Mouse (Mus musculus) urinary bladder, adult 18-20 months (tissue): ENCODE data around the gene Kcnd2.

ENCODE experiments used
- DNase-seq, 2 experiments: peaks; one replicate each; pipeline ENCODE4 v3.0.0; 2022; ENCODE audit warnings: low spot score in 2 of 2, mixed read lengths in 2 of 2

Gene Kcnd2

DNA sequence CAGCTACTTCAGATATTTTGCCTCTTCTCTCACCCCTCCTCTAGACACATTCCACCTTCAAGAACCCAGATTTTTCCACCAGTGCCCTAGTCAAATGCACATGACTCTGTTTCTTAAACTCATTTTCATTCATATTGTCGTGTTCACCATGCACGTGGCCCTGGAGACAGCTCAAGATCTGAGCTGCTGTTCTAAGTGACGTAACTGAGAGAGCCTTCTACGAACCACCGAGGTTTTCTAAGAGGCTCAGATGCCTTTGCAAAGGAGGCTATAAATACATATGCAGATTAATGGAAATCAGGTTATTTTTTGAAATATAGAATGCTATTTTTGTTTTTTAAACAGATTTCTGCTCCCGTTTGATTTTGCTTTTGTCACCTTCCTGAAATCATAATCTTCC is 202.9 kb downstream of the Kcnd2 start:
- DNase-seq: no peak

DNA sequence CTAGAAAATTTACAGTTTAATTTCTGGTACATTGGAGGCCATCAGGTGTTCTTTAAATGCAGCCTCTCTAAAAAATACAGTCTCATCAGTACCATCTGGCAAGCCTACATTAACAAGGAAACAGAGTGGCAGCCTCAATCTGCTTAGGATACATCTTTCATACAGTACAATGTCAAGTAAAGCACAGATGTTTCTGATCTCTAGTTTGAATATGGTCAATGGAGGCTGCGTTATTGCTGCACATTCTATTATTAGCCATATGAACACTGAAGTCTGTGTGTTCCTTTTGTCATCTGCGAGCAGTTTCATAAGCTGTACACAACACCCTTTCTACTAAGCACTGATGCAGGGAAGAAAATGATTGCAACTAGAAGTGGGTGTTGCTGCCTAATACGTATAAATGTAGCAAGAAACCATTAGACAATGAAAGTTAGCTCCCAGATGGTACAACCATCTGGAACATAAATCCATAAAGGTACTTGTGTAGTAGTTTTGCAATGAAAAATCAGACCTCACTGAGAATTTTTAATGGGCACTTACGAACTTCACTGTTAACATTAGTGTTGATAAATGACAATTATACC is 209.0 kb downstream of the Kcnd2 start:
- no peak for DNase-seq

DNA sequence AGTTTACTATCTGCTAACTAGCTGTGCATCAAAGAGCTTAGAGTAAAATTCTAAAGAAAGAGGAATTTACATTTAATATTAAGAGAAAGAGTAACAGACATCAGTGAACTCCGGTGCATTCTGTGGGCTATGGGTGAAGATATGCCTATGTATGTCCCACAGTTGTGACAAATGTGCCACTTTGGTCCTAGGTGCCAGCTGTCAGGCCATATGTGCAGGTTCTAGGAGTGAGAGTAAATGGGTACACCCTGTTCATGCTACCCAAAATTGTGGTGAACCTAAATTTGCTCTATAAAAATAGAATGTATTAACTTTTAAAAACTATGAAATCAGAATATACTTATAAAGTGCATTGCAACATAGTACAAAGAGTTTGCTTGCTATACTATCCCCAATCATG is 215.8 kb downstream of the Kcnd2 start:
- no peak for DNase-seq

DNA sequence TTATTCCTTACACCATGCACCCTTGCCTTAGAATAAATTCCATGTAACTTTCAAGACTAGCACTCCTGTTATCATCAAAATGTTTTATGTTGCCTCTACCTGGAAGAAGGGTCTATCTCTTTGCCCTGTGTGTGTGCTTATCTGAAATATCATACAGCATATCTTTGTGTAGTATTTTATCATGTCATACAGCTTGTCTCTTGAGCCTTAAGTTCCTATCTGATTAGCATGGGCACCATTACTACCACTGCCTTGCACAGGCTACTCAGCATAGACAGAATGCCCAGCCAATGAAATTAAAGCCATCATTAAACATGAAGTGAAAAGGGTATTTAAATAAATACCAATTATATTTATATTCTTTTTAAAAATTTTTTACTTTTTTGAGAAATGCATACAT is 249.4 kb downstream of the Kcnd2 start:
- DNase-seq: no peak

DNA sequence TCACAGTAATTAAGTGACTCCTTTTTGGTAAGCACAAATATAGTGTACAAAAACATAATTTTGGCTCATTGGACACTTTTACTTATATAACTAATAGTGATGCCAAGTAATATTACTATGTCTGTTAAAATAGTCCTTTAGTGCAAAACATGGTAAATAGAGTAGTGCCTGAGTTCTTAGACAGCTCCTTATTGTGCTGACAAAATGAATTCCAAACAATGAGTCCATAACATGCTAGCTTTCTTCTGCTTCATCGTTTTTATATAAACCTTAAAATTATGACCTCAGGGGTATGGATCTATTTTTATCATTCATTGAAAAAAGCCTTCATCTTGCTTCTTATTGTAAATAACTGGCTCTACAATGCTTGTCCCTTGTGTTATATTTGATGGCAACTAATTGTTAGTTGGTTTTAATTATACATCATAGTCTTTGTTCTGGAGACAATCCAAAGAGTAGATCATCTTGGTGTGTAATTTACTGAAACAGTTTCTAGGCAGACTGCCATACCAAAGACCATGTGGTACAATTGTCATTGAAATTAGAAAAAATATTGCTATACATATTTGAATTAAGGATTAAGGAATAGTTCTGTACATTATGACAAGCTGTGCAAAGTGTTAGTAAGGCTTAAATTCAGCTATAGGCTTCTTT is 256.7 kb downstream of the Kcnd2 start:
- DNase-seq: no peak

DNA sequence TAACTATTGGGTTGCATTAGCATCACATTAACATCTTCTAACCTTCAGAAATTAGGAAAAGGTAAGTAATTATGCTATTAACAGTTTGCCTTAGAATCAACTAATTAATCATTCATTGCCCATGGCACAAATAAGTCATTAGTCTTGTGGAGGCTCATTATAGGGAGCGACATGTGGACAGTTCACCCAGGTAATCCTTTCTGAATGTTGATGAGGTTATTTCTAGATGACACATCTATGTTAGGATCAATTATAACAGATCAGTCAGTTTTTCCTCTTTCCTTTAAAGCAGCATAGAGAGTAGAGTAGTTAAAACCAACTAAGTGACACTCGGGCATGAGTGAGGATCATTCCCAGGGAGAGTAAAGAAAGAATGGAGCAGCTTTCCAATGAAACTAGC is 267.4 kb downstream of the Kcnd2 start:
- DNase-seq: no peak

DNA sequence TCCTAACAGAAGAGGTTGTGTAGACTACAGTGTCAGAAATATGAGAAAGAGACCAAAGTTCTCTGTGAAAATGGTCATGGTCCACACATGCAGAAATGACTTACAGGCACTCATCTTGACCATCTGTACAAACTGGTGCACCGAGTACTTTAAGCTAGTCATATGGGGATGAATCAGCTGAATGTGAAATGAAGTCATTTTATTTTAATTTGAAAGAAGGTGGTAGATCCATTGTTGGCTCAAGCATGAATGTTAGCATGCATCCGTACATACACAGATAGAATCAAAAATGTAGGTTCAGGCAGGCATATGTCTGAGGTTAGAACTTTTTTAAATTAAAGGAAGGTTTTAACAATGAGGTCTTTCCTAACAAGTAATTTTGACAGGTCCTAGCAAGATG is 273.2 kb downstream of the Kcnd2 start:
- no peak for DNase-seq

DNA sequence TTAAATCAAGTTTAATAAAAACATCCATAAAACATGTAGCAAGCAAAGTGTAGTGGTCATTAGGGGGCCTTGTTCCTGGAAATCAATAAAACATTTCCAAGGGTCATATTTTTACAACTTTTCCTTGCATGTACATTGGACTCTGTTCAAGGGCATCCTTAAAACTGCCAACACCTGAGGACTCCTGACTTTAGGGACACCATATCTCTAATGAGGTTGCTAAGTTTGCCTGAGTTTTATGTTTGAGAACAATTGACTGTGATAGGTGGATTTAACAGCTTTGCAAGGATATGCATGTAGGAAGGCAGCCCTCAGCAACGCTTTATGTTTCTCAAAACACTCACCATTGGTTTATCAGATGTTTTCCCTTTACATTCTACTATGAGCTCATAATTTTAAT is 287.6 kb downstream of the Kcnd2 start:
- no peak for DNase-seq

DNA sequence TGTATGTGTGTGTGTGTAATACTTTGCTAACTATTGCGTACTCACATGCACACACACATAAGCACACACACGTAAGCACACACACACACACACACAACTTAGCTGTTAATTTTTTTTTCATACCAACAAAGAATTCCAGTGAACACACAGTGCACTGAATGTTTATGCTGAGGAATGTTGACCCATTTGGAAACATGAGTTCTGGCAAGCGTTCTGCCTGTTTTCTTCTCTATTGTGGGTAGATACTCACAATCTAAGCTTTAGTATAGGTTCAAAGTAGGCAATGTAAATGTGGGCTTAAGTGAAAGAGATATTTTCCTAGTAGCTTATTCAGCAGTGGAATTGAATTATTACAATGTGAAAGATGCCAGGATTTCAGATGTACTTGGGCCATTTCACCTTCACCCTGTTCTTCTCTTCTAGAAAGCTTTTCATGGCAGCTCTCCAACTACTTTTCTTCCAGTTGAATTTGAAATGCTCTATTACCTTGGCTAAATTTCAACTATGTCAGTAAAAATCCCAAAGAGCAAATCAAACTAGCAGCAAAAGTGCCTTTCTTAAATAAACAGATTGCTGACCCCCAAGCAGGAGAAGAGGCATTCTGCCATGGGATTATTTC is 295.4 kb downstream of the Kcnd2 start:
- no peak for DNase-seq

DNA sequence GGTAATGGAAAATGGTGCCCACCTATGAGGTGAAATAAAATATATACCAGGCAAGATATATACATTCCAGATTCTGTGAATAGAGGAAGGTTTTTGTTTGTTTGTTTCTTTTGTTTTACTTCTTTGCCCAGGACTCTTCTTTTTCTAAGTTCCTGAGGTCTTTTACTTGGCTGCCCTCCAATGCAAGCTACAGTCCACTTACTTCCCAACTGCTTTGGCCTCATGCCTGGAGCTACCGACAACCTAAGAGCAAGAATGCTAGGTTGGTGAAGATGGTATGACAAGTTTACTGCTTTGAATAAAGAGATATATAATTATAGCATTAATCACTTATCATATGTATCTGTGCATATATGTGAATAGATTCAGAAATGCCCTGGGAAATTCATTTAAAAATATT is 305.0 kb downstream of the Kcnd2 start:
- DNase-seq: no peak

DNA sequence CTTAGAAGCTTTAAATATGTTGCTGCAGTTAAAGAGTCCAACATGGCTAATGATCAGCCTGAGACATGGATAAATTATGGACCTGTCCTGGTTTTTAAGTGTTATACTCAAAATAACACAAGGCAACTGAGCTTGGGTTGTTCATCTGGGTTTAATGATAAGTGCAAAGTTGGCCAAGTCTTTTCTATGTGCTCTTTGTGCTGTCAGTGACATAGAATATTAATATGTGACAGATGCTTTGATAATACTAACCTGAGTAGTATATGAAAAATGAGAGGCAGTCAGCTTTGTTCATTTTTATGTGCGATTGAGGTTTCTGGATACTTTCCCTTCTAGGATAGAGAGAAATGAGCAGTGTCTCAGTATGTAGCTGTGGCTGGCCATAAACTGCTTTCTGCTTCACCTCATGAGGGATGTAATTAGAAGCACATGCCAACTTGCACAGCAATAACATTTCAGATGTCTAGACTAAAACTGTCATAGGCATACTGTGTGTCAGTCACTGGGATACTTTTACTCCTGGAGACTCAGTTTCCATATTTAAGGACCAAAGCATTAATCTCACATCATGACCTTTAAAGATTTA is 312.3 kb downstream of the Kcnd2 start:
- DNase-seq: no peak

DNA sequence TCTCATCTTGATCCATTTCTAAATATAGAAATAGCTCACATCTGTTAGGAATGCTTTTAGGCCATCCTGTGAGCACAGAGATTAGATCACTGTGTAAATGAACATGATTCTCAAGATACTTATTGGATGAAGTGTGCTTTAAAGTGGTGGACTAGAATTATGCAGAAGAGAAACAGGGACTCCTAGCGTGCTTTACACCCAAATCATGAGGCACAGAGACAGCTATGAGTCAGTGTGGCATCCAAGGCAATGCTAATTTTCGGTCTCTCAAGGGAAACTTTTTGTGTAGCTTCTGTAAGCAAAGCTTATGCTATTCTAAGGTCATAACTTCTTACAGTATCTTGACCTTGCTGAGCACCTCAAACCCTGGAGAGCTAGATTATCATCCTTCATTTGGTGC is 318.7 kb downstream of the Kcnd2 start:
- DNase-seq: no peak

DNA sequence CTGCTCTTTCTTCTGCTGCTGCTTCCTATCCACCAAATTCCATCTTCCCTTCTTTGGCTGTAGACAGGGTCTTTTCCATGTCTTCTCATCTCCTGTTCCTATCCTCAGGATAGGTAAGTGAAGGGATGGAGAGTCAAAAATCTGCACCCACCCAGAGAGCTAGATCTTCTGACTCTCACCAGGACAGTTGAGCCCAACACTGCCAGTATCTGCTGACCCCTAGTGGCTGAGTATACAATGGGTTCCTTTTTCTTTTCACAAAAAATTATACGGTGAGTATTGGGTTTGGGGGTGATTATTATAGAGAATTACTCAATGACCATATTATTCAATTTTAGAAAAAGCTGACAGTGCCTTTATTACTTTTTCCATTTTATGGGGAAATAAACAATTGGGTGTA is 319.5 kb downstream of the Kcnd2 start:
- no peak for DNase-seq

DNA sequence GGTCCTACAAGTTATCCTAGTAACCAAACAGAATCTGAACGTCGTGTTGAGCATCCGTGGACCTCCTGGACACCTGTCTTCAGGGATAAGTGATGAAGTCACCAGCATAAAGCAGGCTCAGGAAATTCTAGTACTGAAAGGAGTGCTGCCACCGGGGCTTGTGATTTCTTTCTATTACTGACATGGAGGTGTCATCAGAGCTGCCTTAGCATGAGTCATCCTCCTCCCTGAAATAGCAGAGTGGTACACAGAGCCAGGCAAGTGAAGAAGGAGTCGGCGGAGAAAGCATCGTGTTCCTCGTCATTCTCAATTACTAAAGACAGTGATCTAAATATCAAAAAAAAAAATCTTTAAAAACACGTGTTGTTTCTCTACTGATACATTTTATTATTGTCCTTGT is 336.2 kb downstream of the Kcnd2 start:
- DNase-seq: no peak

DNA sequence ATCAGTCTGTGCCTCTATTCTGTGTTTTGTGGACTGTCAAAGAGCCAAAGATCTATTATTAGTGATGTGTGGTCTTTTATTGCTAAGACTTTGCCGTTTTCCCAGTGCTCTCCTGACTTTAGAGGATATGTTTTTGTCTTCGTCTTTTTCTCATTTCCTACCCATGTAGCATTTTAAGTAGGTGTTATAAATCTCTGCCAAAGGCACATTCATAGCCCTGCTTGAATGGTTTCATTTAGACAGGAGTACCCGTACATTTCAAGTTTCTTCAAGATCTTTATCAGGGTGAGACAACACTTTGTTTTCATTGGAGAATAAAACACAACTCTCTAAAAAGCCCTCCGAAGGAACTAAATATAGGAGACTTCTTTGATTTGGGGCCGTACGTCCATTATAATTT is 355.7 kb downstream of the Kcnd2 start:
- no peak for DNase-seq

DNA sequence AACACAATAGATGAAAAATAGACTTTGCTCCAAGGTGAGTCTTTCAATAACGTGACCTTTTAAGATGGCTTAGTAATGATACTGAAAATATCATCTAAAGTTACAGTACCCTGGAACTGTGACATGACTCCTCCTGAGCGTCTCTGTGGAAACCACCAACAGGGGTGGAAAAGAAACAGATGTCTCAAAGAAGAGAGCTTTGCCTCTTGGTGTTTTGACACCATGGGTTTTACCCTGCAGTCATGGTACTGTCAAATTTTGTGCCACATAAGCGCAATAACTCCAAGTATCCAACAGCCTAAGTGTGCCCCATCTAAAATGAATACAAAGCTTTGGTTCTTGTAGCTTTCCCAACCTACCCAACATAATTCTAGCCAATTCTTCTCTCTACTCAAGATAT is 374.9 kb downstream of the Kcnd2 start:
- DNase-seq: no peak

DNA sequence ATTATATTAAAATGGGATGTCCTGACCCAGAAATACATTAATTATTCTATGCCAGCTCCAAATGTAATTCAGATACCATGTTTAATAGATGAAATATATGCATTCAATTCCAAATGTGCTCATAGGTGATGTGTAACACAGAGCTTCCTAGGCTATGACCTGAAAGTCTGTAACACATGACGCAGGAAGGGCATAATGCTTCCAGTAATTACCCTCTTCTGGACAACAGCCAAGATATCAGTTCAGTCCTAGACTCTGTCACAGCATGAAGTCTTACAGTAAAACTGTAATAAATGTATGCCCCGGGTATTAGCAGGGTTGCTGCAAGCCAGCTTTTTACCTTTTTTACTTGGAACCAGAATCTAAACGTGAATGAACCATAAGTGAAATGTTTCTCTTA is 382.1 kb downstream of the Kcnd2 start:
- DNase-seq: no peak

DNA sequence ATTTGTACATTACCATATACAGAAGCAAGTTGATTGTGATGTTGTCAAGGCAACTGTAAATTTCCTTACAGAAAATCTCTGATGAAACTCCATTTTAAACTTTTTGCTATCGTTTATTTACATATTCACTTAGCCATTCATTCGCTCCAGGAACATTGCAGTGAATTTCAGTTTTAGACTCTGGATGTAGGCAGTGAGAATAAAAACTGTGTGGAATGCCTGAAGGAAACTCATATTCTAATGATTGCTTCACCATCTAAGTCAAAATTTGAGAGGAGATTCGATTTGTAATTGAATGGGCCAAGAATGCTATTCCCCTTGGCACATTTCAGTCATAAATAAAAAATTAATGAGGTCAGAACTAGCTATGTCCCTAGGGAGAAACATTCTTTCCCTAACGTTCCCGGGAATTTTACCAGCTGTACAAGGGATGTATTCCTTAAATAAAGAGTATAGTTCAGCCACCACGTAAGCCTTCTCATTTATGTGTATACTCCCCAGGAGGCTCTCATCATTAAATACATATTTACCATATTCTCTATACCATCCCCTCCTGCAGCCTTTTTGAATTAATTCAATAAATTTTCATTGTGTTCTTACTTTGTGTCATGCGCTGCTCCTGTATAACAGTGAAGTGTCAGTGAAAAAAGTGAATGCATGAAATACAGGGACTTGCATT is 394.2 kb downstream of the Kcnd2 start:
- no peak for DNase-seq

DNA sequence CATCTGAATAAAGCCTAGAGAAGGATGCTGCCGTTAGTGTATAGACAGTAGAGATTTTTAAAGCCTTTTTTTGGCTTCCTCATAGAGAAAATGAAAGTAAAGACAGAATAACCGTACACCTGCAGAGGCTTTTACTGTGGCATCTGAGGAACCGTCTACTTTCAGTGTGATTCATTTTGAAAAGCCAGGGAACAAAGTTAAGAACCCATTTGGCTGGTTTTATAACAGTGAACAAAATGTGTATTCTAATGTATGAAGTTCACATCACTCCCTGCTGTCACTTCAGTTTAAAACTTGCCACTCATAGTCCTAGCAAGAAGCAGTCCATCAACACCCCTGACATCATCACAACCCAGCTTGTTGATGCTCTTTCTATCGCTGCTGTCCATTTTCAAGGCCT is 414.7 kb downstream of the Kcnd2 start:
- no peak for DNase-seq

DNA sequence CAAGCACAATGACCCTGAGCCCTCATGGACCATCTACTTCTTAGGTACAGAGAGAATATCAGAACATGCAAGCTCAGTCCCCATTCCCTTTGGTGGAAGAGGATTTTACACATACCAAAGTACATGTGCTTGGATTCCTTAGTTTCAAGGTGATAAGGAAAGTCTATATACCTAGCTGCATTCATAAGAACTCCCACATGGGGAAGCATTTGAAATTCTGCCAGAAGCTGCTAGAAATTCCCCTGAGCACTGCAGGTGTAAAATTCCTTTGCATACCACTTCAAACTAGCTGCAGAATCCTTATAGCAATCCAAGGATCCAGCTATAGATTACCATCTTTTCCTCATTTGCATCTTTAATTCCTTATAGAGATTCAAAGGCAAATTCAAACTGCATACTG is 440.4 kb downstream of the Kcnd2 start:
- no peak for DNase-seq

DNA sequence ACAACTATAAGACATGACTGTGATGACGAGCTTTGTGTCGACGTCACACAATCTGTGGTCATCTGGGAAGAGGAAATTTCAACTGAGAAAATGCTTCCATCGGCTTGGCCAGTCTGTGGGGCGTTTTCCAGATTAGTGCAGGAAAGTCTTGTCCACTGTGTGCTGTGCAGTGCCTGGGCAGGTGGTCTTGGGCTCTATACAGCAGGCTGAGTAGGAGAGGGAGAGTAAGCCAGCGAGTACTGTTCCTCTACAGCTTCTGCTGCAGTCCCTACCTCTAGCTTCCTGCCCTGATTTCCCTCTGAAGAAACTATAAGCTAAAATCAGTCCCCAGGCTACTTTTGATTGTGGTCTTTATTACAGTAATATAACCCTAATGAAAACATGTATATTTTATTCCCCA is 448.8 kb downstream of the Kcnd2 start:
- DNase-seq: no peak

DNA sequence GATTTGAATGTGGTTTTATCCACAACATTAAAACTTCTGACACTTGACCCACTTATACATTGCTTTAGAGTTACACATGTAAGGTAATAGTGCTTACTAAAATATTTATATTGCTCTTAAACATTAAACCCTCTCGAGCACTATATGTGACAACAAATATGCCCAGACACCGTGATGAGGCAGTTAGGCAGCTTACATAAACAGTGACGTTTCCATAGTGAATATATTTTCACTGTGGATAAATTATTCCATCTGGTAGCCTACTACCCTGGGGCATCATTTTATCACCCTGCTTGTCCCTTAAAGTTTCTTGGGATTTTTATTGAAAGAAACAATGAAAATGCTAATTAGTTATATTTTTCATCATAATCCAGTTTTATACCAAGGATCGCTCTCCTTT is 449.3 kb downstream of the Kcnd2 start:
- no peak for DNase-seq

DNA sequence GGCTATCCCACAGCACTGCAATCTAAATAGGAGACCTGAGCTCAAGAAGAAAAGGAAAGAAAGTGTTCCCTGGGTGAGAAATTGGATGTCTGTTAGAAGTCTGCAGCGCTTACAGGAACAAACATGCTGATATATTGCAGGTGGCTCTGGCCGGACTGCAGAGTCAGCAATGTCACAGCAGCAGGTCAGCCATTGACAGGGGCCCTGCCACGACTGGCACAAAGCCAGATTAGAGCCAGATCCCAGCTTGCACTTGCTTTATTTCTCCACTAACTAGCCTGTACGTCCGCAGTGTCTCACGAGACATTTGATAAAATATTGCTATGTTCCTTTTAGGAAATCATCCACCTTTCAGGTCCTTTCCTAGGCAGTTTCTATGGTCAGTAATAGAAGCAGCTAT is 468.9 kb downstream of the Kcnd2 start:
- no peak for DNase-seq
